Mouse (Mus musculus) heart, postnatal 0 days (tissue): ENCODE results near the gene Trim56.

ENCODE experiments used
- CTCF ChIP-seq: IDR thresholded peaks from 2 replicates; pipeline ENCODE4 v1.5.1; 2016; ENCODE audit warnings: antibody characterized with exemption, control low read depth, low read depth
- EP300 ChIP-seq: IDR thresholded peaks from 2 replicates; pipeline ENCODE4 v1.6.1; 2016; ENCODE audit warnings: antibody characterized with exemption, low read depth

GRCm38 (mm10) chr5:137076191-137076930 is 39.6 kb downstream of the Trim56 start:
- no peak for TF ChIP-seq CTCF
- no peak for TF ChIP-seq EP300
